Mouse (Mus musculus) liver, embryonic 16.5 days (tissue): ENCODE measurements around the gene Gabarapl1. TPM values are rescaled to one million over a fixed set of nuclear protein-coding genes. Genes with fewer than 3 reads are reported as not detected.

Experiments
- ATAC-seq: fragments of 200-750 bp; cut with Nextera tagmentation; 2 replicates; pipeline ENCODE4 v1.8.0; 2017; ENCODE audit warnings: low read depth, mild to moderate bottlenecking, moderate number of reproducible peaks, moderate library complexity
- H3K27ac ChIP-seq: fragments of 300-500 bp; sonication (generic); 2 replicates; pipeline ENCODE4 v1.5.1; 2014; ENCODE audit warnings: mild to moderate bottlenecking, low read length
- H3K27me3 ChIP-seq: fragments of 300-500 bp; sonication (generic); 2 replicates; pipeline ENCODE4 v1.6.1; 2014; ENCODE audit warnings: low read depth, low read length, mixed read lengths; ENCODE audit not compliant: control insufficient read depth, insufficient read depth
- H3K36me3 ChIP-seq: fragments of 300-500 bp; sonication (generic); 2 replicates; pipeline ENCODE4 v1.6.1; 2014; ENCODE audit warnings: mild to moderate bottlenecking; ENCODE audit not compliant: control insufficient read depth, insufficient read depth
- H3K4me1 ChIP-seq: fragments of 300-500 bp; sonication (generic); 2 replicates; pipeline ENCODE4 v1.6.1; 2014; ENCODE audit warnings: low read depth, low read length, mixed read lengths; ENCODE audit not compliant: control insufficient read depth
- H3K4me2 ChIP-seq: fragments of 300-500 bp; sonication (generic); 2 replicates; pipeline ENCODE4 v1.6.1; 2014; ENCODE audit warnings: low read depth, low read length, mixed read lengths
- H3K4me3 ChIP-seq: fragments of 300-500 bp; sonication (generic); 2 replicates; pipeline ENCODE4 v1.5.1; 2014; ENCODE audit warnings: low read depth, mild to moderate bottlenecking, low read length
- H3K9ac ChIP-seq: fragments of 300-500 bp; sonication (generic); 2 replicates; pipeline ENCODE4 v1.6.1; 2014; ENCODE audit warnings: low read depth, low read length
- H3K9me3 ChIP-seq: fragments of 300-500 bp; sonication (generic); replicated peaks from 2 replicates; pipeline ENCODE4 v1.6.1; 2016; ENCODE audit warnings: low read length; ENCODE audit not compliant: control insufficient read depth
- WGBS: fragments of 180-500 bp; shearing (Covaris S2); extraction: QIAGEN DNeasy Blood & Tissue Kit; methylation state at CpG from one replicate; pipeline ENCODE4 v1.1.7; 2014; ENCODE audit not compliant: insufficient replicate concordance; 5-methylcytosine and 5-hydroxymethylcytosine counted together
- polyA plus RNA-seq: library from polyadenylated mRNA; unstranded; fragments of >200 nt; fragmentation: Nextera tagmentation; extraction: Ambion mirVana; gene quantifications from 2 replicates; pipeline ENCODE4 v1.2.1, GENCODE M21; 2015

The Gabarapl1 gene
- polyA plus RNA-seq, 1 experiment from 2014 or later: 28.6 TPM

DNA sequence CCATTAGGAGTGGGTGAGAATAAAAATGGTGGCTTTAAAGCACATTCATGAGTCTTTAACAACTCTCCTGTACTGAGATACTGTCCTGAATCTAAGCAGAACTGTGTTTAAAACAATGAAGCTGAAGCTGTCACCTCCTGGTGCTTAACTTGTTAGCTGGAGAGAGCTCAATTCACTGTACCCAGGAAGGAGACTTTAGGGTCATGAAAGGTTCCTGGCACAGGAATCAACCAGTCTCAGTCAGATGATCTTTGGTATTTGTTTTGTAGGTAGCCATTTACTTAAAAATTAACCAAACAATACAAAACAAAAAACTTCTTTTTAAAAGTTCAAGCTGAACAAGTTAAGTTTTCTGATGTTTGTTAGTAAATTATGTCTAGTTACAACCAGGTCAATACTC, 2.7 kb upstream of the Gabarapl1 start:
- Histone ChIP-seq H3K9ac (no peak overlapping the region), H3K36me3 (no peaks in the 10 kb centered on the region), H3K4me3 (no peak overlapping the region), H3K4me2 (no peak overlapping the region), H3K4me1 (peaks cover 15% of the 10 kb centered on the region), H3K27me3 (no peaks in the 10 kb centered on the region), H3K27ac (no peak overlapping the region), H3K9me3 (no peaks in the 10 kb centered on the region)
- no peak for ATAC-seq

DNA sequence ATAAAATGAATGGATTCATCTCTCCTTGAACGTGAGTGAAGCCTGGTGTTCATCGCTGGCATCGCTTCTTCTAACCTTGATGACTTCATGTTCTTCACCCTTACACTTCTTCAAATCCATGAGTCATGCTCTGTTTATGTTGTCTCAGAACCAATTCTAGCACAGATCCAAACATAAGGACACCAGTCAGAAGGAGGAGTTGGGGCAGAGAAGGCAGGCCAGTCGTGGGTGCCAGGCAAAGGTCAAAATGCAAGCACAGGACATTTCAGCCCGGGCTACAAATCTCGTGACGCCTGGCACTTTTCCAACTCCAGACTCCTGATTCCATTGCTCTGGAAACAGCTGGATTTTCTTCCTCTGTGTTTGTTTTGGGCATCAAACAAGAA, 411 bp upstream of the Gabarapl1 start:
- H3K4me2 ChIP-seq: peak overlapping the region; percentile 72
- peak overlapping the region; percentile 82 for H3K27ac ChIP-seq
- peaks cover 20% of the 10 kb centered on the region for H3K4me1 ChIP-seq
- H3K4me3 ChIP-seq: peak overlapping the region; percentile 82
- H3K36me3 ChIP-seq: no peaks in the 10 kb centered on the region
- 38% methylated on average over 7 of the region's 7 CpGs for WGBS
- no peaks in the 10 kb centered on the region for H3K27me3 ChIP-seq
- peak; percentile 38 for ATAC-seq
- H3K9ac ChIP-seq: peak overlapping the region; percentile 80
- H3K9me3 ChIP-seq: no peaks in the 10 kb centered on the region

DNA sequence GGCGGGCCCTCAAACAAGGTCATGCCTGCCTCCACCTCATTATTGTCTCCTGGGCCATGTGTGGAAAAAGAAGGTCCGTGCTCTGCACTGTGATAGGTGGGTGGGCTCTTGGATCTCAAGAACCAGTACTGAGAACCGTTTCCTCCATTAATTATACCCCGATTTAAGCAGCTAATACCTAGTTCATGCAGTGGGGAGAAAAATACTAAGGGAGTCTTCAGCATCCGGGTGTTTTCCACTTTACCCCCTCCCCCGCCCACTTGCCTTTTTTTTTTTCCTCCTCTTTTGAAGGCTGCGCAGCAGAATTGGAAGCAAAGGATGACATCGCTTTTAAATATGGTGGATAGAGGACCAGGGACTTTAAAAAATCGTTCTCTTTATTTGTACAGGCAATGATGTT, 1.1 kb downstream of the Gabarapl1 start:
- 4% methylated on average over 9 of the region's 9 CpGs for WGBS
- Histone ChIP-seq H3K27me3 (no peaks in the 10 kb centered on the region), H3K4me3 (peak overlapping the region; percentile 82), H3K4me1 (peaks cover 20% of the 10 kb centered on the region), H3K36me3 (peaks cover 6% of the 10 kb centered on the region), H3K27ac (no peak overlapping the region; the same call in 1 of the 2 replicates), H3K4me2 (peak overlapping the region; percentile 72), H3K9me3 (no peaks in the 10 kb centered on the region), H3K9ac (peak overlapping the region; percentile 80)
- ATAC-seq: no peak

- no peaks in the 10 kb centered on the region for H3K9me3 ChIP-seq
- no peak for ATAC-seq
- H3K36me3 ChIP-seq: peaks cover 13% of the 10 kb centered on the region
- peak overlapping the region; percentile 82 for H3K4me3 ChIP-seq
- WGBS: 63% methylated on average over 4 of the region's 4 CpGs
- H3K27ac ChIP-seq: no peak overlapping the region
- peaks cover 20% of the 10 kb centered on the region for H3K4me1 ChIP-seq
- peak overlapping the region; percentile 72 for H3K4me2 ChIP-seq
- H3K27me3 ChIP-seq: no peaks in the 10 kb centered on the region
- peak overlapping the region; percentile 80 for H3K9ac ChIP-seq
These were observed 1.7 kb downstream of the Gabarapl1 start for GRCm38 (mm10) chr6:129534627-129535190.

DNA sequence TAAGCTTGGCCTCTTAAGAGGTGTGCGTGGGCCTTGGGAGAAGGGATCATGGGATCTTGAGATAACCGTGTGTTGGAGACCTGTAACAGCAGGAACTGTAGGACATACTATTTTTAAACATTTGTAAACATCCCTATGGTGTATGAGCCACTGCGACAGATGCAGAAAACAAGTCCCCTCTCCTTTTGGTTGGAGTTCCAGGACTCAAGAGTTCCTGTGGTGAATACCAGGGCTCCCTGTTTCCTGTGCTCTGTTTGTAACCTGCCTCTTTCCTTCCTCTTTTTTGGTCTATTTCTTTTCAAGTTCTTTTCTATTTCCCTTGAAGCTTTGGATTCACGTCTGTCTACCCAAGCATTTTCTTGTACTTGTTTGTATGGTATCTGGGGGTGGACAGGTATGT, 2.8 kb downstream of the Gabarapl1 start:
- H3K4me1 ChIP-seq: peaks cover 20% of the 10 kb centered on the region
- H3K27ac ChIP-seq: no peak overlapping the region
- no peak overlapping the region for H3K9ac ChIP-seq
- WGBS: 26% methylated on average over 4 of the region's 4 CpGs
- no peaks in the 10 kb centered on the region for H3K9me3 ChIP-seq
- no peaks in the 10 kb centered on the region for H3K27me3 ChIP-seq
- 0 out of 2 replicates have a peak overlapping the region, but pooled peaks have one; percentile 72 for H3K4me2 ChIP-seq
- ATAC-seq: no peak
- H3K36me3 ChIP-seq: peaks cover 13% of the 10 kb centered on the region
- no peak overlapping the region for H3K4me3 ChIP-seq

GRCm38 (mm10) chr6:129538555-129538954, 5.6 kb downstream of the Gabarapl1 start:
- ATAC-seq: no peak
- 81% methylated on average over 6 of the region's 6 CpGs for WGBS
- H3K27me3 ChIP-seq: no peaks in the 10 kb centered on the region
- H3K4me1 ChIP-seq: peaks cover 17% of the 10 kb centered on the region
- H3K9ac ChIP-seq: no peak overlapping the region
- H3K9me3 ChIP-seq: no peaks in the 10 kb centered on the region
- H3K36me3 ChIP-seq: peaks cover 24% of the 10 kb centered on the region
- no peak overlapping the region for H3K4me2 ChIP-seq
- H3K27ac ChIP-seq: no peak overlapping the region
- H3K4me3 ChIP-seq: no peak overlapping the region

DNA sequence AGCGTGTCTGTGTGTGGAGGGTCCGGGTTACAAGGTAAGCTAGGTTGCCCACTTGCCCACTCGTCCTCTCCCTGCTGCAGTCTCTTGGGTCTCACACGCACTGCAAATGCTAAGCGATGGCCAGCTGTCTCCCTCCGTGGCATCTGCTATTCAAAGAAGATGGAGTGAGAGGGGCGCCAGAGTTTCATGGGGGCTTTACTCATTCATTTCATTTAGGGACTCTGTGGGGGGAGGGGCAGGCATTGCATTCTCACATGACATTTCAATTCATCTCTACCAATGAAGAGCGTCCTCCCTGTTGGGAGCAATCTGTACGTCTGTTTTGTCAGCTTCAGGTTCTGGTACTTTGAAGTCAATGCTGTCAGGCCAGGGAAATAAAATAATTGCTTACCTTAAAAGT, 9.0 kb downstream of the Gabarapl1 start:
- no peaks in the 10 kb centered on the region for H3K4me1 ChIP-seq
- H3K27ac ChIP-seq: no peak overlapping the region
- no peaks in the 10 kb centered on the region for H3K27me3 ChIP-seq
- peaks cover 24% of the 10 kb centered on the region for H3K36me3 ChIP-seq
- ATAC-seq: no peak
- WGBS: 83% methylated on average over 9 of the region's 9 CpGs
- H3K4me3 ChIP-seq: no peak overlapping the region
- no peak overlapping the region for H3K9ac ChIP-seq
- H3K9me3 ChIP-seq: no peaks in the 10 kb centered on the region
- no peak overlapping the region for H3K4me2 ChIP-seq

DNA sequence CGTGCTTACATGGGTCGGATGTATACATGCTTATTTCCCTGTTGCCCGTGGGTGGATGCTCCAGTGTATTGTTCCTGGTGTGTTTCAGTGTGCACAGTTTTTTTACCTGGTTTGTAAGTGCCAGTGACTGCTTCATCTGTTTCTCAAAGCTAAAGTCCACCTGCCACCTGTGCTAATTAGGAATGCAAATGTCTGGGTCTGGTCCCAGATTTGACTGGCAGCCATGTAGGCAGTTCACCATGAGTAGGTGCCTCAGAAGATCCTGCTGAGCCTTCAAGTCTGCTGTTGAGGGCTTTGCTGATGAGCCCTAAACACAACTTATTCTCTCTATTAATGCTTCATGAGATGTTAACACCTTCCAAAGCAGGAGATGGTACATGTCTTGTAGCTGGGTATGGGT, 9.6 kb downstream of the Gabarapl1 start:
- H3K9me3 ChIP-seq: no peaks in the 10 kb centered on the region
- no peak overlapping the region for H3K9ac ChIP-seq
- no peaks in the 10 kb centered on the region for H3K27me3 ChIP-seq
- no peaks in the 10 kb centered on the region for H3K4me1 ChIP-seq
- H3K27ac ChIP-seq: no peak overlapping the region
- H3K36me3 ChIP-seq: peaks cover 24% of the 10 kb centered on the region
- no peak overlapping the region for H3K4me3 ChIP-seq
- no peak for ATAC-seq
- H3K4me2 ChIP-seq: no peak overlapping the region
- 77% methylated on average over 3 of the region's 3 CpGs for WGBS

DNA sequence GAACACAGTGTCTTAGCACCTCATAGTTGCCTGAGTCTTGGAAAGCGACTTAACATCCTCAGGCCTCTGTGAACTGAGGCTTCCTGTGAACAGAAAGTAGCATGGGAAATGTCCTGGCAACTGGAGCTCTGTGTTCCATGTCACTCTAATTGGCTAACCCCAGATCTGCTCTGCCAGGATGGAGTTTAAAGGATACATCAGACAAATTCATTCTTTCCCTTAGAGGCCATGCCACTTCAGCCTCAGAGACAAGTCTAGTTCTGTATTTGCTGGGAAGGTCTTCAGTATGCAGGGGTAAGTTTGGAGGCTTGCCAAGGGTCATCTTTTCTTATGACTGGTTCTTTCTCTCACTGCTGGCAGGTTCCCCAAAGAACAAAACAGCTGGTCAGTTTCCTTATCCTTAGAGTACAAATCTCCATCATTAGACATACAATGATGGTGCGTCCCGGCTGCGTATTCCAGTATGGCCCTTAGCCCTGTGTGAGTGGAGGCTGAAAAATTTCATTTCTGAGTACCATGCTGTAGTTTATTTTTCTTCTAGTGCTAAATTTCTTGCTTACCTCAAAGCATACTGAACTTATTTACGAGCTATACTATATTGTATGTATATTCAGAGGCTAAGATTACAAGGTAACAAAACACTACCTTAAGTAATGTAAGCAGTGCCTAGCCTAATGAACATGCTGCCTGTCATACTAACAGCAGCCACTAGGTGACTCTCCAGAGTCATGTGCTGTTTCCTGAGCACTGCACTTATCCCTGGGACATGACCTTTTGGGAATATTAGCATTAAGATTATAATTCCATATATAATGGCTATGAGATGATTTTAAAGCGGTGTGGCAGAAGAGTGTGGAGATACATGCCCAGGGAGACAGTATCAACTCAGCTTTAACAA, 11.0 kb downstream of the Gabarapl1 start:
- 66% methylated on average over 6 of the region's 6 CpGs for WGBS
- Histone ChIP-seq H3K9ac (no peak overlapping the region), H3K27me3 (no peaks in the 10 kb centered on the region), H3K27ac (no peak overlapping the region), H3K4me1 (no peaks in the 10 kb centered on the region), H3K4me3 (no peak overlapping the region), H3K4me2 (no peak overlapping the region), H3K9me3 (no peaks in the 10 kb centered on the region), H3K36me3 (peaks cover 18% of the 10 kb centered on the region)
- peak; percentile 65 for ATAC-seq
